Mouse (Mus musculus) E14TG2a.4 (cell line): ENCODE data around the gene Azi2.

Source experiments
- CTCF ChIP-seq: conservative IDR thresholded peaks from 2 replicates; pipeline ENCODE4 v1.5.1; 2014; ENCODE audit warnings: low read length
- NANOG ChIP-seq: IDR thresholded peaks from 2 replicates; pipeline ENCODE4 v1.6.1; 2014; ENCODE audit warnings: borderline replicate concordance, low read length, mixed read lengths

DNA sequence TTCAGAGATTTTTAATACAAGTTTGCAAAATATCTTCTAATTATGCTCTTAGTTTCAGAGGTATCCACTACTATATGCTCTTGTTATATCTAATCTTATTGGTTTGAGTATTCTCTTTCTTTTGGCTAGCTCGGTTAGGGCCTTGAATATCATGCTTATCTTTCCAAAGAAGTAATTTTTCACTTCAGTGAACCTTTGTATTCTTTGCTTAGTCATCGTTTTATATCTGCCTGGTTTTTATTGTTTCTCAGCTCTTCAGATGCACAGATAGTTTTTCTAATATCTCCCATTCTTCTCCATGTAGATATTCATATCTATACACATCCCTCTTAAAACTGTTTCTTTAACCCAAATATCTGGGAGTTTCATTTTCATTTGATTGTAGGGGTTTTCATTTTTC is 15.3 kb upstream of the Azi2 start:
- no peak for TF ChIP-seq CTCF
- TF ChIP-seq NANOG, result no peak
